Mouse (Mus musculus): Measurements from ENCODE around the gene Olfr718-ps1. TPM values are rescaled to one million over a fixed set of nuclear protein-coding genes. Genes with fewer than 3 reads are reported as not detected.

Olfr718-ps1 gene
- total RNA-seq, 1 experiment from 2014 or later = not detected

DNA sequence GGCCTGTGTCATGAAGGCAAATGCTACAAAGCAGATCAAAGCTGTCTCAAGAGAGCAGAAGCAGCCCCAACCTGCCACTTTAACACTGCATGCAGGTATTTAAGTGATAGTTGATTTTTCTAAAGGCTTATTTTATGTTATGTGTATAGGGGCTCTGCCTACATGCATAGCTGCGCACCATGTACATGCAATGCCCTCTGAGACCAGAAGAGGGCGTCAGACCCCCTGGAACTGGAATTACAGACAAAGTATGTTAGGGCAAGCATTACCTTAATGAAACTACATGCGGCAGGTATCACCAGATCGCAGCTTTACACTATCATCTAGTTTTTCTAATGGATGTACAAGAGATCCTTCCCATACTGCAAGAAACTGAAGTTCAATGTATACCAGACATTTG, 62.5 kb downstream of the Olfr718-ps1 start:
- no peak for ATAC-seq (replicated peaks in 1 of 2; ENCODE audit: insufficient read depth in 1 of 2, low FRiP score in 2 of 2, low TSS enrichment in 1 of 2, low read depth in 1 of 2, poor library complexity in 2 of 2, severe bottlenecking in 2 of 2)

Other genes starting within 250 kb of the Olfr718-ps1 start
- gene Actb, start 240.8 kb downstream of the Olfr718-ps1 start, total RNA-seq (2017) = 2,681 and 4,323 TPM in 2 replicates
- gene Fscn1, start 187.2 kb downstream of the Olfr718-ps1 start, total RNA-seq (2017) = 6.3 and 7.0 TPM in 2 replicates
- gene Rnf216, start 34.6 kb downstream of the Olfr718-ps1 start, total RNA-seq (2017) = 57.0 and 59.8 TPM in 2 replicates
- 12.7 and 19.6 TPM in 2 replicates for gene Rbak, start 33.2 kb upstream of the Olfr718-ps1 start, total RNA-seq (2017)
- not detected in 2 replicates for gene Spdye4b, start 33.4 kb upstream of the Olfr718-ps1 start, total RNA-seq (2017)
- not detected in 2 replicates for gene Spdye4a, start 79.3 kb upstream of the Olfr718-ps1 start, total RNA-seq (2017)
- gene Zfp12, start 87.6 kb upstream of the Olfr718-ps1 start, total RNA-seq (2017) = 26.0 and 28.5 TPM in 2 replicates
- 5.4 and 8.0 TPM in 2 replicates for gene Zfp316, start 122.4 kb upstream of the Olfr718-ps1 start, total RNA-seq (2017)
- 0.38 TPM in 1 of 2 replicates, not detected in the other for gene Zfp853, start 146.0 kb upstream of the Olfr718-ps1 start, total RNA-seq (2017)
- 13.5 and 20.7 TPM in 2 replicates for gene E130309D02Rik, start 167.8 kb upstream of the Olfr718-ps1 start, total RNA-seq (2017)
- gene Zdhhc4, start 181.7 kb upstream of the Olfr718-ps1 start, total RNA-seq (2017) = 34.3 and 39.5 TPM in 2 replicates
- not detected in 2 replicates for gene Grid2ip, start 209.8 kb upstream of the Olfr718-ps1 start, total RNA-seq (2017)